Mouse (Mus musculus): Measurements from ENCODE around the gene Olfr464.

DNA sequence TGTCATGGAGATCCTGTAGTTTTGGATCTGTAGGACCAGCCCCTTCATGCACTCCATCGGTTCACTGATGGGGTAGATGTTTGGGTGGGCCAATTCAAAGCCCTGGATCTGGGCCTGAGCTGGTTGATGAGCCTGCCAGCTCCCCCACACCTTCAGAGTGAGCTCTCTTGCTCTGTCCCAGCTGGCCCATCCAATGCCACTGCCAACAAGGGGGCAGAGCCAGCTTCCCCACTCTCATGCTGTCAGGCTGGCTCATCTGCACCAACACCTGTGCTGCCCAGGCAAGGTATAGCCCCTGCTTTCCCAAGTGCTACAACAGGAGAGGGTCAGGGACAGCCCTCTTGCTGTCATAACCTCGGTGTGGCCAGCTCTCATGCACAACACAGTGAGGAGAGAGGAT lies 13.0 kb upstream of the Olfr464 start:
- TF ChIP-seq CTCF (IDR thresholded peaks at IDR 0.05; ENCODE audit: low read depth) = no peak
- TF ChIP-seq EP300 (optimal IDR thresholded peaks at IDR 0.05) = no peak
